Mouse (Mus musculus): ENCODE measurements around the gene Foxp2.

The Foxp2 gene

DNA sequence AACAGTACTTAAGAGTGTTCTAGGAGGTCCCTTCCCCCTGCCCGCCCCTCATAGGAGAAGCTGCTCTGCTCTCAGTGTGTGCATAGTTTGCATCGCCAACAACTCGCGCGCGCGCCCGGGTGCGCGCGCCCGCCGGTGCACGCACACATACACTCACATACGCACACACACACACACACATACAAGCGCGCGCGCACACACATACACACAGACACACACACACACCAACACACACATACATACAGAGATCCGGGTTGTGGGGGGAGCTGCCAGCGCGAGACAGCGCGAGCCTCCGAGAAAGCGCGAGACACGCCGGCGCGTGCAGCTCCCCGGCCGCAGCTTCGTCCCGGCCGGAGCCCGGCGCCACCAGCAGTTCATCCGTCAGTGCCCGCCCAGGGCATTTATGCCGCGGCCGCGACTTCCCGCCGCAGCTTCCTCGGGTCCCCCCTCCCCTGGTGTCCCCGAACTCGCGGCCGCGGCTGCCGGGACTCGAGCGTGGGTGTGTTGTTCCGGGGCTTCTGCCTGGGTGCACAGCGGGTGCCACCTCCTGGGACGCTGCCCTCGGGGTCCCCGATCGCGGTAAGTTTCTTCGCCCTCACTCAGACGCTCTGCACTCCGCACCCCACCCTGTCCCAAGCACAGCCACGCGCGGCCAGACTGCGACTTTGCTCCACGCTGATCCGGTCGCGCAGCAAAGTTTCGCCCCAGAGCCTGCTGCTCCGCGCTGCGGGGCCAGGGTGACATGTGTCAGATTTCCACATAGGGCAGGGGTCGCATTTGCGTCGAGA, at the start of gene Foxp2:
Gene Foxp2 (plus strand): TSS at position 167 of the 788 bp plus-strand sequence.
- no peak for DNase-seq (ENCODE audit: low spot score in 2 of 2)

DNA sequence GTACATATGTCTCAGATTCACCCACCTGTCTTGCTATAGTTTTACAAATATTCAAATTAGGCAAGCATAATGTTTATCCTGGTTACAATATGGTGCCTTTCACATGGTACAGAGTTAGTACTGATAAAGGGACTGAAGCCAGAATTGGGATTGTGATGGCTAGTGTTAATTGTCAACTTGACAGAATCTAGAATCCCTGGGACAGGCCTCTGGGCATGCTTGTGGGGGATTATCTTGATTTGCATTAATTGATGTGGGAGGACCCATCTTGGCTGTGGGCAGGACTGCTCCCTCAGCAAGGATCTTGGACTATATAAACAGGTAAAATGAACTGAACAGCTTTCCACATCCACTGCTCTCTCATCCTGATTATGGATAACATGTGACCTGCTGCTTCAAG, 15.9 kb upstream of the Foxp2 start:
- no peak for DNase-seq (ENCODE audit: low spot score in 2 of 2)

DNA sequence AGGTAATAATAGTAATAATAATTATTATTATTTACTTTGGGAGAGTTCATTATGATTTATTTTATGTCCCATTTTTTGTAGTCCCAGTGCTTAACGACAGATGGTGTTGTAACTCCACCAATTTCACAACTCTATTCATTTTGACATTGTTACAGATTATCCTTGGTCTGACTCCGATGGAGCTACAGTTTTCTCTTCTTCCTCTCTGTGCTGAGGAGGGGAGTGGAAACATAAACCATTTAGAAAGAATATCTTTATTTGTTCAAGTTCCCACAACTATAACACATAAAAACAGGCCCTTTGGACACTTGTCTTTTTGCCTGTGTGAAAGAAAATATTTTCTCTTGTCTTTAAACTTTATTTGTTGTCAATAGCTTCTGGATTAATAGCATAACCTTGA, 4.1 kb upstream of the Foxp2 start:
- no peak for DNase-seq (ENCODE audit: low spot score in 2 of 2)

GRCm38 (mm10) chr6:14898096-14898855, 2.9 kb upstream of the Foxp2 start:
- no peak for DNase-seq (ENCODE audit: low spot score in 2 of 2)

- no peak for DNase-seq (ENCODE audit: low spot score in 2 of 2)
Measured at GRCm38 (mm10) chr6:14899021-14899610, 2.0 kb upstream of the Foxp2 start.

GRCm38 (mm10) chr6:14899936-14900578, 1.1 kb upstream of the Foxp2 start:
- DNase-seq (ENCODE audit: low spot score in 2 of 2), result no peak

- DNase-seq (ENCODE audit: low spot score in 2 of 2), result no peak
Measured at GRCm38 (mm10) chr6:14900579-14901021, 549 bp upstream of the Foxp2 start.

- DNase-seq (ENCODE audit: low spot score in 2 of 2), result no peak
Measured at GRCm38 (mm10) chr6:14901971-14902670, 972 bp downstream of the Foxp2 start.

- DNase-seq (ENCODE audit: low spot score in 2 of 2), result no peak
Measured at GRCm38 (mm10) chr6:14903271-14903965, 2.3 kb downstream of the Foxp2 start.

DNA sequence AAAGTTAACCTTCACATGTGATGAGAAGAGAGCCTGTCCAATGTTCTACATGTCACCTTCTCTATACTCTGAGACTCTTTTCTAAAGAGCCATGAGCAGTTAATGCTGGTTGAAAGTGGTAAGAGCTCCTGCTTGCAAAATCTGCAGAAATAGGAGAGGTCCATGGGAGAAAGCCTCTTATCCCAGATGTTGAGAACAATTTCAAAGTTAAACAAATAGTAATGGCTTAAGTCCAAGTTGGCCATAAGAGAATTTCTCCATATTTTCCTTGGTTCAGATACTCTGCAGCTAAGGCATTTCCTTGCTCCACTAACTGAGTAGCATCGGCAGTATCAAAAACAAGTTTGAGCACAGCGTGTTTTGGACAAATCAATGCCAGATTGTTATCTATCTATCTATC, 13.9 kb downstream of the Foxp2 start:
- DNase-seq (ENCODE audit: low spot score in 2 of 2), result no peak

GRCm38 (mm10) chr6:14922704-14923103, 21.6 kb downstream of the Foxp2 start:
- no peak for DNase-seq (ENCODE audit: low spot score in 2 of 2)

- DNase-seq (ENCODE audit: low spot score in 2 of 2), result no peak
Measured at GRCm38 (mm10) chr6:14924976-14925489, 23.9 kb downstream of the Foxp2 start.

GRCm38 (mm10) chr6:14951060-14951459, 49.9 kb downstream of the Foxp2 start:
- no peak for DNase-seq (ENCODE audit: low spot score in 2 of 2)

DNA sequence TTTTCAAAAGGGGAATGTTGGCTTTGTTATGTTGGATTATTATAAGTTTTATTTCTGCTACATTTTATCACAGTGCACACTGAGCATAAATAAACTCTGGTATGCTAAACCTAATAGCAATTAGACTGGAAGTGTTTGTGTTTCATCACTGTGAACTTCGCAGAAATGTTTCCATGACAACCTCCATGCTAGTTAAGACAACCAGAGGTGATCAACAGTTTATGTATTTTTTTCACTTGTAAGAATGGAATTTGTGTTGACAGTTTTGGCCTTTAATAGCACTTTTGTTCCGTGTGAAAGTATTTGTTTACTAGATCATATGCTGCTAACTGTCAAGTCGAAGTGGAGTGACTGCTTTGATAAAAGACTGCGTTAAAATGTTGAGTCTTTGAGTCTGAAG, 51.6 kb downstream of the Foxp2 start:
- no peak for DNase-seq (ENCODE audit: low spot score in 2 of 2)

DNA sequence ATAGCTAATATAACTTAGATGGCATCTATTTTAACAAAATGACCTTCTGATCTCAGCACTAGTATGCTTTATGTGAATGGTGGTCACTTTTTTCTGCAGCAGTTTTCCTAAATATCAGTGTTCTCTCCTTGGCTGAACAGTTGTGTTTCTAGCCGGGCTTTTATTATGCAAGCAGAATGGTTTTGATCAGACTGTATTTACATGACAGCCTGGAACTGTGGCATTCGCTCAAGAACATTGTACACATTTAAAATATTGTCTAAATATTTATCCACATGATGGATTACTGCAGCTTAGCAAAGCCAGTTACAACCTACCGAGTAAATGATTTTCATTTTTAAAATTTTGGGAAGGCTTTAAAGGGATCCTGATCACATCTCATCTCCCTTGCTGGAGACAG, 75.9 kb downstream of the Foxp2 start:
- DNase-seq (ENCODE audit: low spot score in 2 of 2), result no peak

DNA sequence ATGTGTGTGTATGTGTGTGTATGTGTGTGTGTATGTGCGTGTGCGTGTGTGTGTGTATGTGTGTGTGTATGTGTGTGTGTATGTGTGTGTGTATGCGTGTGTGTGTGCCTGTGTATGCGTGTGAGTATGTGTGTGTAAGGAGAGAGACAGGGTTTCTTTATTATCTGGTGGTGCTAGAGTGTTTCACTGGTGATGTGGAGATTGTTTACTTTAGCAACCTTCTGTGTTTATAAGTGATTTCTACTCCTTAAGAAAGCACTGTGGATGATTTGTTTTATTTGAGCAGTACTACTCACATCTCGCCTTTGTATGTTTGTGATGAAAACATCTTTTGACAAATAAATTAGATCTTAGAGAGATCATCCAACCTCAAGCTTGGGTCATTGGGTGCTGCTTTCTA, 77.1 kb downstream of the Foxp2 start:
- no peak for DNase-seq (ENCODE audit: low spot score in 2 of 2)

DNA sequence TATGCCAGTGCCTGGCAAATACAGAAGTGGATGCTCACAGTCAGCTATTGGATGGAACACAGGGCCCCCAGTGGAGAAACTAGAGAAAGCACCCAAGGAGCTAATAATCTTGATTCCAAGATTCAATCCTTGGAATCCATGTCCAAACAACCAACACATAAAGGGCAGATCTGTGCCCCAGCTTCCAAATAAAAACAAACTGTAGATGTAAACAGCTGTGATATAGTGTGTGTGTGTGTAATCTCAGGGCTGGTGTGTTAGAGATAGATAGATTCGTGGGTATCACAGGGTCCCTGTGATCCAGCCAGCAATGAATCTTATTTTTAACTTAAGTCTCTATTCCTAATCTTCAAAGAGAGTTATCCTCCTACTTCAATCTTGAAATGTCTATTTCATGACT, 107.0 kb downstream of the Foxp2 start:
- no peak for DNase-seq (ENCODE audit: low spot score in 2 of 2)

DNA sequence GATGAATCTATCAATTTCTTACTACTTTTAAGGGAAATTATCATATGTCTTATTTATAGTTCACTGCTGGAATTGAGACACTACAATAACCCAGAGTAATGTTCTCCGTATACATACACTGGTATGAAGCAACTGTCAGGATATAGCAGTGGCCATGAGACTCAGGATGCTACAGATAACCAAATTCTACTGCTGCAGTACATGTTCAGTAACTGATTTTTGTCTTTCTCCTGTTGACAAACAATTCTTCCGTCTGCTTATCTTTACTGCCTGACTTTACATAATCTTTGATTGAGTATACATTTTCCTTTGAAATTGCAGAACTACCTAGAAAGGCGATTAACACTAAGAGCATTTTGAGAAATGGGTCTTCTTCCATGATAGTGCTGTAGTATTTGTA, 127.3 kb downstream of the Foxp2 start:
- DNase-seq (ENCODE audit: low spot score in 2 of 2), result no peak

GRCm38 (mm10) chr6:15029446-15030125, 128.4 kb downstream of the Foxp2 start:
- DNase-seq (ENCODE audit: low spot score in 2 of 2), result no peak

DNA sequence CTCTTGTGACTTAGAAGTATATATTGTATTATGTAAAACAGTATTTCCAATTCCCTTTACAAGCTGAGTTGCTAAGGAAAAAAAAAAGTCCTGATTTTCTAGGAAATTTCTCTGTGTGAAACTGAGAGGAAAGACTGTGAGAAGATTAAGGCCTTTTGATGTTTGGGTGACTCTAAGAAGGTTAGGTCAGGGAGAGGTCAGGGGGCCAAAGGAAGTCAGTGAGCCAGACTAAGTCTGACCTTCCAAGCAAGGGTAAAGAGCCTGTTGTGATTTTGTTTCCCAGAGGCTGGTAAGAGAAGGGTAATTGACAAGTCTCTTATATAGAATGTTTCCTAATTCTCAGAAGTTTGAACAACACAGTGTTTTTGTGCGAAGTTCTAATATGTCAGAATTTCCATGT, 162.1 kb downstream of the Foxp2 start:
- DNase-seq (ENCODE audit: low spot score in 2 of 2), result no peak
